Mouse (Mus musculus) heart, adult 2 months (tissue): Measurements from ENCODE around the gene Fut4. TPM values are rescaled to one million over a fixed set of nuclear protein-coding genes. Genes with fewer than 3 reads are reported as not detected.
A peak's percentile ranks its signal among the peaks of the same experiment; 100 is the strongest.

Experiments
- DNase-seq, 2 experiments: peaks; one replicate each; pipeline ENCODE4 v3.0.0; 2021
- H3K27ac ChIP-seq: fragments of 200-600 bp; 2 replicates; pipeline ENCODE4 v1.8.1; 2022
- H3K27me3 ChIP-seq: fragments of 200-500 bp; 2 replicates; pipeline ENCODE4 v1.6.1; 2012; ENCODE audit warnings: mild to moderate bottlenecking, low read length, inconsistent platforms, mixed read lengths; ENCODE audit not compliant: control insufficient read depth, insufficient read depth
- H3K36me3 ChIP-seq: fragments of 200-500 bp; 2 replicates; pipeline ENCODE4 v1.6.1; 2012; ENCODE audit warnings: low read length, inconsistent platforms; ENCODE audit not compliant: control insufficient read depth, insufficient read depth
- H3K4me1 ChIP-seq: fragments of 200-500 bp; 2 replicates; pipeline ENCODE4 v1.6.1; 2011; ENCODE audit warnings: low read length; ENCODE audit not compliant: control insufficient read depth, insufficient read depth
- H3K4me3 ChIP-seq: fragments of 200-600 bp; 2 replicates; pipeline ENCODE4 v1.8.1; 2022
- H3K79me2 ChIP-seq: fragments of 200-500 bp; replicated peaks from 2 replicates; pipeline ENCODE4 v1.6.1; 2012; ENCODE audit warnings: mild to moderate bottlenecking, inconsistent platforms, low read length, moderate library complexity, mixed read lengths; ENCODE audit not compliant: control insufficient read depth, insufficient read depth
- H3K9ac ChIP-seq: fragments of 200-500 bp; 2 replicates; pipeline ENCODE4 v1.6.1; 2012; ENCODE audit warnings: low read depth, mild to moderate bottlenecking, control low read depth, inconsistent platforms, low read length, mixed read lengths
- CTCF ChIP-seq: fragments of 200-600 bp; IDR thresholded peaks from 2 replicates; pipeline ENCODE4 v1.8.1; 2022; ENCODE audit warnings: antibody characterized with exemption, mild to moderate bottlenecking, moderate library complexity
- EP300 ChIP-seq: fragments of 200-500 bp; IDR thresholded peaks from 2 replicates; pipeline ENCODE4 v1.6.1; 2011; ENCODE audit warnings: low read depth, low read length, control low read depth; ENCODE audit not compliant: insufficient read depth
- POLR2A ChIP-seq: fragments of 200-500 bp; IDR thresholded peaks from 2 replicates; pipeline ENCODE4 v1.6.1; 2011; ENCODE audit warnings: mild to moderate bottlenecking, low read depth, low read length, control low read depth; ENCODE audit not compliant: insufficient read depth
- WGBS: fragments of 180-500 bp; shearing (Covaris S2); methylation state at CpG from one replicate; pipeline ENCODE4 v1.1.7; 2018; 5-methylcytosine and 5-hydroxymethylcytosine counted together
- intact Hi-C: fragments of 180-260 bp; cut with DNase I; formaldehyde crosslinking; loops from one replicate; pipeline ENCODE4 v1.15.1; 2025
- polyA plus RNA-seq: library from polyadenylated mRNA; depleted of rRNA; stranded (reverse); fragments of >200 nt; gene quantifications from 2 replicates; pipeline ENCODE4 v1.2.3, GENCODE M21; 2012
- total RNA-seq, 2 experiments: library from RNA; stranded (reverse); gene quantifications; 2 replicates each; pipeline ENCODE4 v1.2.3; 2021

The Fut4 gene
- total and polyA plus RNA-seq, 3 experiments: 0.39 to 0.49 (median 0.43) TPM

GRCm38 (mm10) chr9:14730941-14731541 is 21.2 kb downstream of the Fut4 start:
- no peaks in the 10 kb centered on the region for H3K36me3 ChIP-seq
- no peak overlapping the region for H3K9ac ChIP-seq
- peaks cover 3% of the 10 kb centered on the region for H3K4me1 ChIP-seq
- TF ChIP-seq CTCF (no peak), EP300 (0 out of 2 replicates have a peak, but pooled peaks have one; percentile 9)
- no peaks in the 10 kb centered on the region for H3K27me3 ChIP-seq
- whole genome bisulfite sequencing: 35% methylated on average over 9 of the region's 9 CpGs
- H3K79me2 ChIP-seq: no peaks in the 10 kb centered on the region
- no peak overlapping the region for H3K4me3 ChIP-seq
- H3K27ac ChIP-seq: no peak overlapping the region
- peak in 1 of 2 experiments; percentile 7 for DNase-seq
- intact Hi-C loops: no loop called here

DNA sequence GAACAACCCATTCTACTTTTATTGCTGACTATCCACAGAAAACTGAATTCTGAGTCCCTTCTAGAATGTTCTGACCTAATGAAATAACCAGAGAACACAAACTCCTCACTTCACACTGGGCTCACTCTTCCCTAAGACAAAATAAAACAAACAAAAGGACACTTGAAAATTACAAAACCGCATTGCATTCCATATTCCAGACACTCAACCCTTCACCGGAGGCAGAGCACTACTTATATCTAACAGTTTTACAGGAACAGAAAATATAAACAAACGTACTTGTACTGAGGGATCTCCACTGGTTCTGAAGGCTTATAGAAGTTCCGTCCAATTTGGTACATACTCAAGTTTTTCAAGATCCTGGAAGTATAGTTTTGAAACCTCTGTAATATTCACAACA is 23.8 kb downstream of the Fut4 start:
- no peaks in the 10 kb centered on the region for H3K36me3 ChIP-seq
- H3K4me1 ChIP-seq: peaks cover 8% of the 10 kb centered on the region
- H3K27me3 ChIP-seq: no peaks in the 10 kb centered on the region
- H3K9ac ChIP-seq: no peak overlapping the region
- H3K4me3 ChIP-seq: no peak overlapping the region
- intact Hi-C loops: no loop called here
- H3K27ac ChIP-seq: no peak overlapping the region
- H3K79me2 ChIP-seq: no peaks in the 10 kb centered on the region
- TF ChIP-seq EP300 (no peak), POLR2A (no peak), CTCF (no peak)
- DNase-seq: no peak
- 86% methylated on average over 4 of the region's 4 CpGs for WGBS

GRCm38 (mm10) chr9:14726629-14727028 is 25.6 kb downstream of the Fut4 start:
- no peak overlapping the region for H3K27ac ChIP-seq

DNA sequence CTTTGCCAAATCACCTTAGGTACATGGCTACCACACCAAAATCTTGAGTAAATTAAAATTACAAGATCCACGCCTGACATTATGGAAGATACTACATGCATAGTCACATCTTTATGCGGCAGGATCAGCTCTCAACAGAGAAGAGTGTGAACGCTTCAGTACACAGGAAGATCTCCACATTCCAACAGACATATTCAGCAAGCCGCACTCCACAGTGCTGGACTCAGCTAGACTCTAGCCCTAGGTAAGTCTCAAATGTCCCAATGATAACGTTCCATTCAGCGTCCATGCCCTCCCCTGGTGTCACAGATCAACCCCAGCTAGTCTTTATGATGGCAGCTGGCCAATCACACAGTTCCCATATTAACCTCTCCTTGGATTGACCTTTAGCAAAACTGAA is 26.2 kb downstream of the Fut4 start:
- Histone ChIP-seq H3K9ac (no peak overlapping the region), H3K79me2 (no peaks in the 10 kb centered on the region), H3K4me1 (peaks cover 8% of the 10 kb centered on the region), H3K27ac (no peak overlapping the region), H3K36me3 (no peaks in the 10 kb centered on the region), H3K4me3 (no peak overlapping the region), H3K27me3 (no peaks in the 10 kb centered on the region)
- DNase-seq: no peak
- 81% methylated on average over 6 of the region's 6 CpGs for WGBS
- intact Hi-C loops: no loop called here
- TF ChIP-seq POLR2A (no peak), EP300 (no peak), CTCF (no peak)

More at GRCm38 (mm10) chr9:14726629-14727028, 25.6 kb downstream of the Fut4 start:
- 88% methylated on average over 4 of the region's 4 CpGs for WGBS
- Histone ChIP-seq H3K27me3 (no peaks in the 10 kb centered on the region), H3K79me2 (no peaks in the 10 kb centered on the region), H3K4me1 (peaks cover 8% of the 10 kb centered on the region), H3K9ac (no peak overlapping the region), H3K4me3 (no peak overlapping the region), H3K36me3 (no peaks in the 10 kb centered on the region)
- intact Hi-C loops: no loop called here
- TF ChIP-seq EP300 (no peak), POLR2A (no peak), CTCF (no peak)
- DNase-seq: no peak

GRCm38 (mm10) chr9:14724755-14725420 is 27.3 kb downstream of the Fut4 start:
- Histone ChIP-seq H3K9ac (no peak overlapping the region), H3K4me3 (no peak overlapping the region), H3K36me3 (no peaks in the 10 kb centered on the region), H3K27me3 (no peaks in the 10 kb centered on the region), H3K4me1 (peaks cover 5% of the 10 kb centered on the region), H3K79me2 (no peaks in the 10 kb centered on the region), H3K27ac (no peak overlapping the region)
- TF ChIP-seq POLR2A (no peak), EP300 (no peak), CTCF (no peak)
- intact Hi-C loops: no loop called here
- WGBS: 66% methylated on average over 5 of the region's 5 CpGs
- DNase-seq: no peak

- Histone ChIP-seq H3K4me1 (peaks cover 7% of the 10 kb centered on the region), H3K36me3 (no peaks in the 10 kb centered on the region), H3K4me3 (no peak overlapping the region), H3K79me2 (no peaks in the 10 kb centered on the region), H3K27me3 (no peaks in the 10 kb centered on the region), H3K9ac (no peak overlapping the region), H3K27ac (no peak overlapping the region)
- intact Hi-C loops: no loop called here
- TF ChIP-seq EP300 (no peak), POLR2A (no peak), CTCF (no peak)
- no peak for DNase-seq
- WGBS: 74% methylated on average over 5 of the region's 5 CpGs
Measured at GRCm38 (mm10) chr9:14721610-14722009, 30.6 kb downstream of the Fut4 start.
